Mouse (Mus musculus): Measurements from ENCODE around the gene 1600002K03Rik. TPM values are rescaled to one million over a fixed set of nuclear protein-coding genes. Genes with fewer than 3 reads are reported as not detected.
A peak's percentile ranks its signal among the peaks of the same experiment; 100 is the strongest.

Gene 1600002K03Rik
- total and polyA plus RNA-seq, 3 experiments, result 4.8 to 8.9 TPM; not detected in 1

DNA sequence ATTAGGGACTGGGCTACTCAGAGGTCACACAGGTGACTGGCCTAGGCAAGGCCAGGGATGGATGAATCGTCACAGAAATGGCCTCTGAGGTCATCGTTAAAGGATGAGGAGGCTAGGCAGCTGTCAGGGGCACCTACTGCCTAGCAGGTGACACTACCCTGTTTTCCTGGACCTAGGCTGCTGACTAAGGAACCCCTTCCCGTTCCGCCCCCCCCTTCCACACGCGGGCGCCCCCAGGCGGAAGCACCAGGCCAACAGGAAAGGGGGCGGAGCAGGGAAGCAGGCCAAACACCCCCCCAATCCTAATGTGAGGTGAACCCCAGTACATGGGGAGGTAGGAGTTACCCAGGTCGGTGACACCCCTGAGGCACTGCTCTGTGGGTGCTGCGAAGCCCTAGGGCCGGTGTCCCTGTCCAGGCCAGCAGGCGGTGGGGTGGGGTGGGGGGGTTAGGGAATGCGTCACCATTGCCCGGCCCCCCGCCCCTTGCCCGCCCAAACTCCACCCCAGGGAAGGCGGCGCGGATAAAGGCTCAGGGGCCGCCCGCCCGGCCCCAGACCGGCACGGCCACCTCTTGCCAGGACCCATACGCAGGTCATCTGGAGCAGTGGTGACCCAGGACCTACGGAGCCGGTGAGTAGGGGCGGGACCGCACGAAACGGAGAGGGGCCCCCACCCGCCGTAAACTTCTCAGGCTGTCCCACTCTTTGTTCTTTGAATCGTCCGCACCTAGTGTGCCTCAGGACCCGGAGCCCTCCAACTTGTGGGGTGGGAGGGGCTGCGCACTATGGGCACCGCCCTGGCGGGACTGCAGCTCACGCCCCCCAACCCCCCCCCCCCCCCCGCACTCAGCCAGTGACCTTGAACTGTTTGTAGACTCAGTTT lies 24.8 kb upstream of the 1600002K03Rik start, which contains the start of gene Midn:
Midn (plus strand) TSS at position 554 of the 883 bp plus-strand sequence.
- Histone ChIP-seq H3K4me3 (ENCODE audit: low read depth, low read length) (peak within 1 kb of the TSS; percentile 94), H3K36me3 (replicated peaks) (peaks cover 75% of the 10 kb centered on the region), H3K27me3 (ENCODE audit: insufficient read depth, low read length) (no peaks in the 10 kb centered on the region), H3K9me3 (replicated peaks) (no peaks in the 10 kb centered on the region), H3K4me1 (ENCODE audit: insufficient read depth, low read depth, low read length) (peaks cover 73% of the 10 kb centered on the region)
- DNase-seq (ENCODE audit: low spot score) (peak; percentile 65), ATAC-seq (ENCODE audit: extremely low read depth, insufficient number of reproducible peaks, low FRiP score, poor library complexity, severe bottlenecking) (no peak)
- TF ChIP-seq CTCF (IDR thresholded peaks at IDR 0.05; ENCODE audit: low read depth, low read length), result 0 out of 2 replicates have a peak, but pooled peaks have one; percentile 17
- TF ChIP-seq POLR2AphosphoS5 (IDR thresholded peaks at IDR 0.05; ENCODE audit: insufficient replicate concordance, low read depth, low read length), result no peak

DNA sequence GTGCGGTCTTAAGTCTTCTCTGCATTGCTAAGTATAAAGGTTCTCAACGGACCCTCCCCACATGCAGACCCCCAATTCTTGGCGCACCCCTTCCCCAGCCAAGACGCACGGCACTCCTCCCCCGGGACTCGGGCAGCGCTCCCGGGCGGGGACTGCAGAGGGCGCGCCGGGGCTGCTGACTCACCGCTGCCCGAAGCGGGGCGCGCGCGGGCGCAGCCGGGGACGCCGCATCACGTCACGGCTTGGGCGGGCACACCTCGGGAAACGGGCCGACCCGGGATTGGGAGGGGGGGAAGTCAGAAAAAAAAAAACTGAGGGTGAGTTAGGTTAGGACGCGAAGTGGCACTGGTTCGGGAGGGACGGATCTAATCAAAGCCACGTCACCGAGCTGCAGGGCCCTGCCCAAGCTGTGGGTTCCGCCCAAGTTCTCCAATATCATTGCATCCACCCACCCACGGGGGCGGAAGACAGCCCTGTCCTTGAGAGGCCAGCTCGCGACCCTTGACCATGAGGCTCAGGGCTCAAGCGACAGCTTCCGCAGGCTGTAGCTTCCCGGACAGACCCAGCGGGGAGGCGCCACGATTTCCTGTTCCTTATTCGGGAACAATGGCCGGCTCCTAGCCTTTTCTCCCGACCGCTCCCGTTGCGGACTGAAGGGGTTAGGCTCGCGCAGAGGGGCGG lies 24.0 kb upstream of the 1600002K03Rik start:
- peak; percentile 76 for DNase-seq (ENCODE audit: low spot score)
- peak; percentile 22 for ATAC-seq (ENCODE audit: extremely low read depth, insufficient number of reproducible peaks, low FRiP score, poor library complexity, severe bottlenecking)
- peaks cover 73% of the 10 kb centered on the region for H3K4me1 ChIP-seq (ENCODE audit: insufficient read depth, low read depth, low read length)
- H3K36me3 ChIP-seq (replicated peaks), result peaks cover 76% of the 10 kb centered on the region
- H3K4me3 ChIP-seq (ENCODE audit: low read depth, low read length), result peak overlapping the region; percentile 94
- TF ChIP-seq GATA1 (IDR thresholded peaks at IDR 0.05; ENCODE audit: borderline replicate concordance, low read length) (no peak), POLR2AphosphoS5 (IDR thresholded peaks at IDR 0.05; ENCODE audit: insufficient replicate concordance, low read depth, low read length) (no peak), GATA2 (IDR thresholded peaks at IDR 0.05; ENCODE audit: borderline replicate concordance, low read depth, low read length) (no peak), CTCF (IDR thresholded peaks at IDR 0.05; ENCODE audit: low read depth, low read length) (no peak), TAL1 (conservative IDR thresholded peaks at IDR 0.05; ENCODE audit: low read depth, low read length) (no peak)
- no peaks in the 10 kb centered on the region for H3K9me3 ChIP-seq (replicated peaks)
- no peaks in the 10 kb centered on the region for H3K27me3 ChIP-seq (ENCODE audit: insufficient read depth, low read length)

DNA sequence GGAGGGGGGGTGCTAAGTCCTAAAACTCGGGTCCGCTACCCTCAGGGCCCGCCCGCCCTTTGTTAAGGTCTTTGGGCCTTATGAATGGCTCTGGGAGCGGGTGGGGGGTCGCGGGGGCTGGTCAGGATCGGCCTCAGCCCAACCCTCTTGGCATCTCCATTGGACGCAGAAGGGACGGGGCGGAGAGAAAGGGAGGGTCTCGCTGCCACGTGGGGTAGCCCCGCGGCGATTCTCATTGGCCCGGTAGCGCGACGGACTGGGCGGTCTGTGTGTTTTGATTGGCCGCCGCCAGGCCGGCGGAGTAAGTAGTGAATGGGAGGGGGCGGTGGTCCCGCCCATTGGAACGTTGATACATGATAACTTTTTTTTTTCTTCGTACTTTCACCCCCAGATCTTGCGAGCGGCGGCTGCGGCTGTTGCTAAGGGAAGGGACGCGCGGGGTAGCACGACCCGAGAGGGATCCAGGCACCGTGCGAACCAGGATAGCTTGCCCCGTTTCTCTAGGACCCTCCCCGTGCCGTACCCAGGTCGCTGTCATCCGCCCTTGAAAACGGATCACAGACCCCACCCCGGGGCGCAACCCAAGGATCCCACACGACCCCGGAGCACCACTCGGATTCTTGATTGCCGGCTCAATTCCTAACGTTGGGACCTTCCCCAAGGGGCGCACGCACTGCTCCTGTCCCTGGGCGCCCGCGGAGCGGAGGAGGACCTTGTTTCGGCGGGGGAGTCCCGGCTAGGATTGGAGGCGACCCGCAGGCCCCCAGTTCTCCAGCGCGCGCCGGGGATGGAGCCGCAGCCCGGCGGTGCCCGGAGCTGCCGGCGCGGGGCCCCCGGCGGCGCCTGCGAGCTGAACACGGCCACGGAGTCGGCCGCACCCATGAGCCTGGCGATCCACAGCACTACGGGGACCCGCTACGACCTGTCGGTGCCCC lies 23.2 kb upstream of the 1600002K03Rik start:
- H3K36me3 ChIP-seq (replicated peaks), result peaks cover 76% of the 10 kb centered on the region
- DNase-seq (ENCODE audit: low spot score) (peak; percentile 89), ATAC-seq (ENCODE audit: extremely low read depth, insufficient number of reproducible peaks, low FRiP score, poor library complexity, severe bottlenecking) (peak; percentile 79)
- no peak for TF ChIP-seq POLR2AphosphoS5 (IDR thresholded peaks at IDR 0.05; ENCODE audit: insufficient replicate concordance, low read depth, low read length)
- TF ChIP-seq TAL1 (conservative IDR thresholded peaks at IDR 0.05; ENCODE audit: low read depth, low read length), result no peak
- no peak for TF ChIP-seq GATA1 (IDR thresholded peaks at IDR 0.05; ENCODE audit: borderline replicate concordance, low read length)
- TF ChIP-seq CTCF (IDR thresholded peaks at IDR 0.05; ENCODE audit: low read depth, low read length), result no peak
- no peak for TF ChIP-seq GATA2 (IDR thresholded peaks at IDR 0.05; ENCODE audit: borderline replicate concordance, low read depth, low read length)
- H3K4me3 ChIP-seq (ENCODE audit: low read depth, low read length), result peak overlapping the region; percentile 94
- H3K4me1 ChIP-seq (ENCODE audit: insufficient read depth, low read depth, low read length), result peaks cover 73% of the 10 kb centered on the region
- H3K9me3 ChIP-seq (replicated peaks), result no peaks in the 10 kb centered on the region
- H3K27me3 ChIP-seq (ENCODE audit: insufficient read depth, low read length), result no peaks in the 10 kb centered on the region

DNA sequence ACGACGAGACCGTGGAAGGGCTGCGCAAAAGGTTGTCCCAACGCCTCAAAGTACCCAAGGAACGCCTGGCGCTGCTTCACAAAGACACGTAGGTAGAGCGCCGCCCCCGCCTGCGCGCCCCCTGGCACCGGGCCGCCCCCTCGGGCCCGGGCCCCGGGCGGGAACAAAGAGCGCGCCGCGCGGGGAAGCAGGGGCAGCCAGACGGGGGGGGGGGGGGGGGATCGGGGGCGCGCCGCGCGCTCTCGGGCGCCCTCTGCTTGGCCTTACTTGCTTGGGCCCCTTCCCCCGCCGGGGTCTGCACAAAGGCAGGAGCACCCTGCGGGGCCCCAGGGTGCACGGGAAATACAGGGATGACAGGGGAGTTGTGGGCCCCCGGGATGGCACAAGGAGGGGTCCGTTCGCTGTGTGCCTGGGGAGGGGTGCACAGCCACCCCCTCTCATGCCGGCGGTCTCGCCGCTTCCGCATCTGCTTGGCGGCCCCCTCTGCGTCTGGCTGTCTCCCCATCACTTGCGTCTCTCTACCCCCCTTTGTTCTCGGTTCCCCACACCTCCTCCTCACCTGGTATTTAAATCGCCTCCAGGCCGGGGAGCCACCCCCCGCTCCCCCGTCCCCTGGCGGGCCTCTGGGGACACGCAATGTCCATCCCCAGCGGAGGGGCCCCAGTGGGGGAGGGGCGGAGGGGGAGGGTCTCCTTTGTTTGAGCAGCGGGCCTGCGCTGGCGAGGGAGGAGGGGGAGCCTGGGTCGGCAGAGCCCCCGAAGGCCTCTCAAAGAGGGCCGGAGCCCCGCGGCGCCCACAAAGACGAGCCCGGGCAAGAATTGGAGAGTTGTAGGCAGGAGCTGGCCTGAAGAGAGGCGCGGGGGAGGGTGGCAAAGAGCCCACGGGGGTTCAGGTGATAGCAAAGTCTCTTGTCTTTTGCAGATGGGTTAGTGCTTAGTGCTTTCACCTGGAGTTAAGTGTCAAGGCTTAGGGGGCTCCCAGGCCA lies 22.2 kb upstream of the 1600002K03Rik start:
- H3K36me3 ChIP-seq (replicated peaks), result peaks cover 76% of the 10 kb centered on the region
- no peaks in the 10 kb centered on the region for H3K27me3 ChIP-seq (ENCODE audit: insufficient read depth, low read length)
- H3K4me1 ChIP-seq (ENCODE audit: insufficient read depth, low read depth, low read length), result peaks cover 73% of the 10 kb centered on the region
- peak overlapping the region; percentile 94 for H3K4me3 ChIP-seq (ENCODE audit: low read depth, low read length)
- H3K9me3 ChIP-seq (replicated peaks), result no peaks in the 10 kb centered on the region
- TF ChIP-seq CTCF (IDR thresholded peaks at IDR 0.05; ENCODE audit: low read depth, low read length), result no peak
- TF ChIP-seq POLR2AphosphoS5 (IDR thresholded peaks at IDR 0.05; ENCODE audit: insufficient replicate concordance, low read depth, low read length), result no peak
- no peak for TF ChIP-seq TAL1 (conservative IDR thresholded peaks at IDR 0.05; ENCODE audit: low read depth, low read length)
- no peak for TF ChIP-seq GATA1 (IDR thresholded peaks at IDR 0.05; ENCODE audit: borderline replicate concordance, low read length)
- no peak for TF ChIP-seq GATA2 (IDR thresholded peaks at IDR 0.05; ENCODE audit: borderline replicate concordance, low read depth, low read length)
- no peak for ATAC-seq (ENCODE audit: extremely low read depth, insufficient number of reproducible peaks, low FRiP score, poor library complexity, severe bottlenecking)
- DNase-seq (ENCODE audit: low spot score), result peak; percentile 48

Measured in G1E (cell line).